Mouse (Mus musculus) myocyte (in vitro differentiated cells): ENCODE results near the gene Ctsd. TPM values are rescaled to one million over a fixed set of nuclear protein-coding genes. Genes with fewer than 3 reads are reported as not detected.

ENCODE experiments used
- H3K27me3 ChIP-seq: one replicate; pipeline ENCODE4 v1.6.1; 2011; ENCODE audit not compliant: control insufficient read depth, insufficient read depth, insufficient read length
- H3K36me3 ChIP-seq: one replicate; pipeline ENCODE4 v1.6.1; 2011; ENCODE audit not compliant: control insufficient read depth, insufficient read depth
- H3K4me2 ChIP-seq: one replicate; pipeline ENCODE4 v1.6.1; 2011; ENCODE audit warnings: low read depth, control low read depth
- H3K4me3 ChIP-seq: one replicate; pipeline ENCODE4 v1.5.1; 2011; ENCODE audit warnings: mild to moderate bottlenecking, control low read depth, moderate library complexity
- H3K79me2 ChIP-seq: one replicate; pipeline ENCODE4 v1.6.1; 2011; ENCODE audit not compliant: control insufficient read depth, insufficient read depth
- H3ac ChIP-seq: one replicate; pipeline ENCODE4 v1.6.1; 2011; ENCODE audit not compliant: control insufficient read depth, insufficient read length
- CEBPB ChIP-seq: IDR thresholded peaks from 2 replicates; pipeline ENCODE4 v1.6.1; 2011; ENCODE audit warnings: mild to moderate bottlenecking, moderate library complexity; ENCODE audit not compliant: poor library complexity, insufficient read depth, severe bottlenecking
- E2F4 ChIP-seq: IDR thresholded peaks from one replicate; pipeline ENCODE4 v1.6.1; 2011; ENCODE audit warnings: mild to moderate bottlenecking, control low read depth, moderate library complexity; ENCODE audit not compliant: insufficient read depth
- MAX ChIP-seq: IDR thresholded peaks from one replicate; pipeline ENCODE4 v1.6.1; 2011; ENCODE audit warnings: low read depth, mild to moderate bottlenecking, control low read depth
- MYOD1 ChIP-seq, 3 experiments: IDR thresholded peaks; one replicate each; pipeline ENCODE4 v1.6.1; 2011; ENCODE audit warnings: control low read depth in 2 of 3, low read depth in 2 of 3, mild to moderate bottlenecking in 2 of 3, moderate library complexity in 1 of 3; ENCODE audit not compliant: insufficient read length in 2 of 3, control insufficient read depth in 1 of 3
- MYOG ChIP-seq, 3 experiments: IDR thresholded peaks; one replicate each; pipeline ENCODE4 v1.6.1; 2011; ENCODE audit warnings: control low read depth in 2 of 3, low read depth in 2 of 3, mild to moderate bottlenecking in 2 of 3; ENCODE audit not compliant: insufficient read length in 2 of 3, control insufficient read depth in 1 of 3, insufficient read depth in 1 of 3
- POLR2A ChIP-seq: IDR thresholded peaks from one replicate; pipeline ENCODE4 v1.6.1; 2011; ENCODE audit warnings: low read depth, mild to moderate bottlenecking, control low read depth, moderate library complexity; ENCODE audit not compliant: insufficient read length
- POLR2AphosphoS2 ChIP-seq: IDR thresholded peaks from one replicate; pipeline ENCODE4 v1.6.1; 2011; ENCODE audit warnings: low read depth, control low read depth; ENCODE audit not compliant: insufficient read length
- REST ChIP-seq: IDR thresholded peaks from one replicate; pipeline ENCODE4 v1.6.1; 2011; ENCODE audit warnings: mild to moderate bottlenecking, control low read depth, moderate library complexity; ENCODE audit not compliant: insufficient read depth, insufficient read length
- SRF ChIP-seq: IDR thresholded peaks from one replicate; pipeline ENCODE4 v1.6.1; 2011; ENCODE audit warnings: low read depth; ENCODE audit not compliant: control insufficient read depth, insufficient read length
- TCF12 ChIP-seq: IDR thresholded peaks from one replicate; pipeline ENCODE4 v1.6.1; 2011; ENCODE audit warnings: mild to moderate bottlenecking, control low read depth; ENCODE audit not compliant: poor library complexity, insufficient read depth, severe bottlenecking
- TCF3 ChIP-seq: IDR thresholded peaks from one replicate; pipeline ENCODE4 v1.6.1; 2011; ENCODE audit warnings: low read depth, control low read depth; ENCODE audit not compliant: insufficient read length
- USF1 ChIP-seq: IDR thresholded peaks from one replicate; pipeline ENCODE4 v1.6.1; 2011; ENCODE audit warnings: low read depth, mild to moderate bottlenecking, control low read depth, moderate library complexity
- polyA plus RNA-seq: library from polyadenylated mRNA; unstranded; fragments of >200 nt; fragmentation: generic; extraction: Trizol; gene quantifications from one replicate; pipeline ENCODE4 v1.2.1, GENCODE M21; 2012; ENCODE audit warnings: missing spikeins

Ctsd gene
- polyA plus RNA-seq, 1 experiment: 887 TPM

- Histone ChIP-seq H3K79me2 (no peaks in the 10 kb centered on the region), H3K4me3 (no peak overlapping the region), H3ac (no peak overlapping the region), H3K27me3 (no peaks in the 10 kb centered on the region), H3K36me3 (peaks cover 34% of the 10 kb centered on the region), H3K4me2 (no peak overlapping the region)
- no peak for TF ChIP-seq TCF12
- no peak for TF ChIP-seq POLR2AphosphoS2
- TF ChIP-seq E2F4: no peak
- no peak for TF ChIP-seq USF1
- TF ChIP-seq MYOG (IDR thresholded peaks at IDR 0.05; ENCODE audit: control insufficient read depth in 1 of 3, insufficient read depth in 1 of 3, insufficient read length in 2 of 3, low read depth in 2 of 3): no peak
- no peak for TF ChIP-seq MAX
- TF ChIP-seq CEBPB: no peak
- no peak for TF ChIP-seq SRF
- TF ChIP-seq POLR2A: no peak
- TF ChIP-seq TCF3: no peak
- no peak for TF ChIP-seq REST
- TF ChIP-seq MYOD1 (IDR thresholded peaks at IDR 0.05; ENCODE audit: control insufficient read depth in 1 of 3, insufficient read length in 2 of 3, low read depth in 2 of 3): no peak
Observed at GRCm38 (mm10) chr7:142377233-142377925, 10.5 kb downstream of the Ctsd start.

- Histone ChIP-seq H3ac (no peak overlapping the region), H3K4me3 (no peak overlapping the region), H3K27me3 (no peaks in the 10 kb centered on the region), H3K36me3 (peaks cover 29% of the 10 kb centered on the region), H3K4me2 (no peak overlapping the region), H3K79me2 (no peaks in the 10 kb centered on the region)
- TF ChIP-seq MYOD1 (IDR thresholded peaks at IDR 0.05; ENCODE audit: control insufficient read depth in 1 of 3, insufficient read length in 2 of 3, low read depth in 2 of 3): peak in 1 of 3 experiments; percentile 29
- no peak for TF ChIP-seq POLR2AphosphoS2
- peak in 1 of 3 experiments; percentile 32 for TF ChIP-seq MYOG (IDR thresholded peaks at IDR 0.05; ENCODE audit: control insufficient read depth in 1 of 3, insufficient read depth in 1 of 3, insufficient read length in 2 of 3, low read depth in 2 of 3)
Observed at GRCm38 (mm10) chr7:142376096-142376495, 11.7 kb downstream of the Ctsd start.

- Histone ChIP-seq H3ac (no peak overlapping the region), H3K4me2 (peak overlapping the region; percentile 50), H3K27me3 (no peaks in the 10 kb centered on the region), H3K4me3 (no peak overlapping the region), H3K36me3 (peaks cover 21% of the 10 kb centered on the region), H3K79me2 (no peaks in the 10 kb centered on the region)
- no peak for TF ChIP-seq POLR2AphosphoS2
- TF ChIP-seq MYOG (IDR thresholded peaks at IDR 0.05; ENCODE audit: control insufficient read depth in 1 of 3, insufficient read depth in 1 of 3, insufficient read length in 2 of 3, low read depth in 2 of 3): peak in 2 of 3 experiments; percentile 34 to 43
- TF ChIP-seq MYOD1 (IDR thresholded peaks at IDR 0.05; ENCODE audit: control insufficient read depth in 1 of 3, insufficient read length in 2 of 3, low read depth in 2 of 3): peak; percentile 10 to 78 (median 61)
Observed at GRCm38 (mm10) chr7:142375261-142375724, 12.5 kb downstream of the Ctsd start.

GRCm38 (mm10) chr7:142374413-142375015 lies 13.3 kb downstream of the Ctsd start:
- H3ac ChIP-seq: no peak overlapping the region
- TF ChIP-seq SRF (no peak), POLR2A (no peak), MYOG (IDR thresholded peaks at IDR 0.05; ENCODE audit: control insufficient read depth in 1 of 3, insufficient read depth in 1 of 3, insufficient read length in 2 of 3, low read depth in 2 of 3) (no peak), POLR2AphosphoS2 (peak; percentile 16)
- no peaks in the 10 kb centered on the region for H3K79me2 ChIP-seq
- no peaks in the 10 kb centered on the region for H3K27me3 ChIP-seq
- no peak overlapping the region for H3K4me3 ChIP-seq
- H3K36me3 ChIP-seq: peaks cover 14% of the 10 kb centered on the region
- H3K4me2 ChIP-seq: peak overlapping the region; percentile 50

- no peaks in the 10 kb centered on the region for H3K27me3 ChIP-seq
- H3K36me3 ChIP-seq: peaks cover 10% of the 10 kb centered on the region
- H3K4me3 ChIP-seq: peak within 1 kb of the TSS; percentile 22
- TF ChIP-seq USF1 (no peak), POLR2AphosphoS2 (peak; percentile 23)
- no peaks in the 10 kb centered on the region for H3K79me2 ChIP-seq
- no peak within 1 kb of the TSS for H3ac ChIP-seq
- peak within 1 kb of the TSS; percentile 87 for H3K4me2 ChIP-seq
Observed at GRCm38 (mm10) chr7:142373641-142374412, 14.0 kb downstream of the Ctsd start, which contains the start of gene Ifitm10. Ifitm10 (minus strand) TSS chr7:142373753.
